Mouse (Mus musculus) lung, embryonic 15.5 days (tissue): ENCODE measurements at regions not wholly inside any gene's neighbourhood (a gene's known extent, or its start where the extent isn't known, plus 50 kb on each side); places are given as distances from the start of the nearest gene placed in this dataset.

Experiments used
- ATAC-seq: fragments of 200-750 bp; cut with Nextera tagmentation; 2 replicates; pipeline ENCODE4 v1.8.0; 2017; ENCODE audit warnings: moderate number of reproducible peaks, borderline replicate concordance; ENCODE audit not compliant: low FRiP score, low TSS enrichment; ENCODE audit errors: extremely low read depth
- H3K27ac ChIP-seq: fragments of 300-500 bp; sonication (generic); 2 replicates; pipeline ENCODE4 v1.5.1; 2015; ENCODE audit warnings: moderate library complexity, mild to moderate bottlenecking, inconsistent platforms
- H3K27me3 ChIP-seq: fragments of 300-500 bp; sonication (generic); 2 replicates; pipeline ENCODE4 v1.6.1; 2015; ENCODE audit warnings: inconsistent platforms
- H3K36me3 ChIP-seq: fragments of 300-500 bp; sonication (generic); 2 replicates; pipeline ENCODE4 v1.6.1; 2015; ENCODE audit warnings: inconsistent platforms
- H3K4me1 ChIP-seq: fragments of 300-500 bp; sonication (generic); 2 replicates; pipeline ENCODE4 v1.6.1; 2015; ENCODE audit warnings: inconsistent platforms
- H3K4me2 ChIP-seq: fragments of 300-500 bp; sonication (generic); 2 replicates; pipeline ENCODE4 v1.6.1; 2015; ENCODE audit warnings: inconsistent platforms, mild to moderate bottlenecking, moderate library complexity
- H3K4me3 ChIP-seq: fragments of 300-500 bp; sonication (generic); 2 replicates; pipeline ENCODE4 v1.5.1; 2015; ENCODE audit warnings: mild to moderate bottlenecking, inconsistent platforms
- H3K9ac ChIP-seq: fragments of 300-500 bp; sonication (generic); 2 replicates; pipeline ENCODE4 v1.6.1; 2015; ENCODE audit warnings: inconsistent platforms
- H3K9me3 ChIP-seq: fragments of 300-500 bp; sonication (generic); 2 replicates; pipeline ENCODE4 v1.6.1; 2016; ENCODE audit warnings: inconsistent platforms
- WGBS: fragments of 180-500 bp; shearing (Covaris S2); methylation state at CpG from one replicate; pipeline ENCODE4 v1.1.7; 2015; 5-methylcytosine and 5-hydroxymethylcytosine counted together

DNA sequence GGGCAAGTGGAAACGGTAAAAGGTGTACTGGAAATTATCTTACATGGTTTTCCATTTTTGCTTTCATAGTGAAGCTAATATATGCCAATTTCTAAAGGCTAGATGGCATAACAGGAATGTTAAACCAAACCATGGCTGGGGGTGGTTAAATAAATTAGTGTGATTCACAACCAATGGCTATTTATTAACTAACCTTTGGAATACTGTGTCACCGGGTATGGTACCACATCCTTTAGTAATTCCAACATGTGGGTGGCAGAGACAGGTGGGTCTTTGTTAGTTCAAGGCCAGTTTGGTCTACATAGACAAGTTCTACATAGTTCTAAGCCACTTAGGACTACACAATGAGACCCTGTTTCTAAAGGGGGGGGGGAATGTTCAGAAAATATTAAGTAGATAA is 179.8 kb upstream of the Plxnc1 start:
- Histone ChIP-seq H3K4me1 (peaks cover 4% of the 10 kb centered on the region; the same call in 1 of the 2 replicates), H3K27me3 (no peaks in the 10 kb centered on the region), H3K4me3 (no peak overlapping the region), H3K27ac (no peak overlapping the region), H3K9ac (no peak overlapping the region), H3K9me3 (no peaks in the 10 kb centered on the region), H3K36me3 (no peaks in the 10 kb centered on the region), H3K4me2 (no peak overlapping the region)
- WGBS = 83% methylated on average over 2 of the region's 2 CpGs
- ATAC-seq = no peak

DNA sequence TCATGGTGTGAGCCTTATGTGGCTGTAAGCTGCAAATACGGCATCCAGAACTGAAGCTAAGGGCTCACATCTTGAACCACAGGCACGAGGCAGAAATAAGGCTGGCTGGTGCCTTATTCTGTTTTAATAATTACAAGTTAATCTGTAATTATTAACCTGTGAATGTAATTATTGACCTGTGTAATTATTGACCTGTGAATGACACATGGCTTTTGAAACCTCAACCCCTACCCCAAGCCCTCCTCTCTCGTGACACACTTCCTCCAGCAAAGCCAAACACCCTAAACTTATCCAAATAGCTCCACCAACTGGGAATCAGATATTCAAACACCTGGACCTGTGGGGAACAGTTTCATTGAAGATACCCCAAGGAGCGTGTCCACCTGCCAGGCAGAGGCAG is 175.4 kb upstream of the Plxnc1 start:
- no peak for ATAC-seq
- H3K9ac ChIP-seq = no peak overlapping the region
- no peaks in the 10 kb centered on the region for H3K27me3 ChIP-seq
- 82% methylated on average over 4 of the region's 4 CpGs for WGBS
- peaks cover 36% of the 10 kb centered on the region for H3K4me1 ChIP-seq
- H3K4me2 ChIP-seq = no peak overlapping the region
- no peaks in the 10 kb centered on the region for H3K36me3 ChIP-seq
- H3K27ac ChIP-seq = no peak overlapping the region
- no peaks in the 10 kb centered on the region for H3K9me3 ChIP-seq
- no peak overlapping the region for H3K4me3 ChIP-seq

DNA sequence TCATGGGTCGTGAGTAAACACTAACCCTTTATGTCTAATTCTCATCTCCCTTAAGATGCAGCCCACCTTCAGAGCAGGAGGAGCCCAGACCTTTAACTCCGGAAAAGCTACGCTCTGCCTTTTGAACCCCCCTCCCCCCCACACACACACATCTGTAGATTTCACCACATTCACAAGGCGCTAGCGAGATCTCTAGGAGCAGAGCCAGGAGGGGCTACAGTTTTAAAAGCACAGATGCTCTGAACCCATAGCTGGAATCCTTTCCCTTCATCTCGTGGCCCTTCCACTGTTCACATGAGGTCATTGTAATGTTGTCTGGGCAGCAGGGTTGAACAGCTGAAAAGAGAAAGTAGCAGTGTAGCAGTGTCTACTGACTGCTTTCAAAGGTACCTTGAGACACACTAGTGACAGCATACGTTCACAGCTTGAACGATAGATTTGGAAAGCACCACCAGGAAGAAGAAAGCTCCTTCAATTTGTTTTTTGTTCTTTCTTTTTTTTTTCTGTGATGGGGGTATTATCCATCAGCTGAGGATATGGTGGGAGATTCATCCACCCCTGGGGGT is 174.2 kb upstream of the Plxnc1 start:
- no peak overlapping the region for H3K4me2 ChIP-seq

DNA sequence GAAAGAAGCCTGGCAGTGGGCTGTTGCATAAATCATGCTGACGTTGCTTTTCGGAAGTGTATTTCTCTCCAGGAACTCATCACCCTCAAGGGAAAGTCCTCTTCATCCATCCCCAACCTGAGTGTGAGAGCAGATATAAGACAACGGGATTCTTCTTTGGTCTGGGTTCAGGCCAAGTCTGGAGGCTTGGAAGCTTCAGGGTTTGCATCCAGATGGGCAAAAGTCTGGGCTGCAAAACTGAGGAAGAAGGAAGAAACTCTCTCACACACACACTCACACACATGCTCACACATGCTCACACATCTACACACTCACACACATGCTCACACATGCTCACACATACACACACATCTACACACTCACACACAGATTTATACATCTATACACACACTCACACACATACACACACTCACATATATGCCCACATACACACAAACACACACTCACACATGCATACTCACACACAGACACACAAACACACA is 173.1 kb upstream of the Plxnc1 start:
- H3K4me3 ChIP-seq = no peak overlapping the region
- H3K4me1 ChIP-seq = peaks cover 38% of the 10 kb centered on the region
- H3K27ac ChIP-seq = peak overlapping the region; percentile 77
- H3K9ac ChIP-seq = no peak overlapping the region
- ATAC-seq = no peak; the same call in 1 of the 2 replicates
- no peaks in the 10 kb centered on the region for H3K36me3 ChIP-seq
- no peak overlapping the region for H3K4me2 ChIP-seq
- no peaks in the 10 kb centered on the region for H3K27me3 ChIP-seq
- H3K9me3 ChIP-seq = no peaks in the 10 kb centered on the region
- 23% methylated on average over 3 of the region's 3 CpGs for WGBS

More for the DNA sequence above, 174.2 kb upstream of the Plxnc1 start:
- H3K9ac ChIP-seq = no peak overlapping the region
- no peak; the same call in 1 of the 2 replicates for ATAC-seq
- peak overlapping the region; percentile 77; the same call in 1 of the 2 replicates for H3K27ac ChIP-seq
- WGBS = 40% methylated on average over 8 of the region's 8 CpGs
- H3K27me3 ChIP-seq = no peaks in the 10 kb centered on the region
- H3K4me1 ChIP-seq = peaks cover 36% of the 10 kb centered on the region
- no peaks in the 10 kb centered on the region for H3K9me3 ChIP-seq
- no peak overlapping the region for H3K4me3 ChIP-seq
- no peaks in the 10 kb centered on the region for H3K36me3 ChIP-seq

DNA sequence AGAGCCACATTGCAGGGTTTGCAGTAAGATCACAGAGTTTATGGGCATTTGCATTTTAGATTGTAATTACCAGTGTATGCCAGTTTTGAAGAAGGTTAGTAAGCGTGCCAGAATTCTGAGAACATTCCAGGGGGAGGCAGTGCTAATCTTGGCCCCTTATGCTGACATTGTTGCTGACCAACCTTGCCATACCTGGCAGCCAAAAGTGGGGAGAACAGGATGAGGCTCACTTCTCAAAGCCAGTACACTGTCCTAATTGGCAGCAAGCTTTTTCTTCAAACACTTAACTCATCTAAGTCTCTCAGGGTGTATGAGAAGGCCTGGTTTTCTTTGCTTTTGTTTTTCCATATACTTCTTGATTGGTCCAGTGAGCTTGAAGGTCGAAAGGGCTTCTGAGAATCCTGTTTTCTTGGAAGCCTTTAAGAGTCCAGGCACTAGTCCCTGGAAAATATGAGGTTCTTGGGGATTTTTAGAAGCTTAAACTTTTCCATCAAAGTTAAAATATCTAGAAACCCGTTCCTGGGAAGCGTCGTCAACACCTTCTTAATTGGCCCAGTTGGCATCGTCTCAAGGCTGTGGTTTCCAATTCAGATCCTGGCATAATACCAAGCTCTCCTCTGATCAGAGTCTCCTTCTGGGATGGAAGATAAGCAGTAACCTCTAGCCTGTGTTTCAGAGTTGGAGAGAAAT is 172.6 kb upstream of the Plxnc1 start:
- Histone ChIP-seq H3K4me2 (no peak overlapping the region), H3K9me3 (no peaks in the 10 kb centered on the region), H3K27me3 (no peaks in the 10 kb centered on the region), H3K36me3 (no peaks in the 10 kb centered on the region), H3K4me3 (no peak overlapping the region), H3K27ac (peak overlapping the region; percentile 77), H3K9ac (no peak overlapping the region), H3K4me1 (peaks cover 44% of the 10 kb centered on the region)
- peak; percentile 88 for ATAC-seq
- WGBS = 25% methylated on average over 6 of the region's 6 CpGs

DNA sequence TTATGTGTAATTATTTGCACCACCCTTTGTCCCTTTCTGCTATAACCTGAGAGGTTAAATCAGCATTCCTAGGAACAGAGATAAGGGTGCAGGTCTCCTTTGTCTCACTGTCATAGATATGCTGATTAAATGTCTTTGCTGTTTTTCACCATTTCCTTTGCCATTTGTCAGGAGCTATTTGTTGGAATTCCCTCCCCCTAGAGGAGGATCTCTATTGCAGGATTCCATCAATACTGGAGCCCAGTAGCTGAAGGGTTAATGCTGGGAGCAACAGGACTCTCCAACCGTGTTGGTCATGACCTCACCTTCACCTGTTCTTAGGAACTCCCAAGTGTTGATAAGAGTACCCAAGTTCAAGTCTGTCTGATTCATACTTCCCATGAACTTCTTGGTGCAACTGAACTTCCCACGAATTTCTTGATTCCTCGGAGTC is 172.0 kb upstream of the Plxnc1 start:
- WGBS = 13% methylated on average over 3 of the region's 3 CpGs
- Histone ChIP-seq H3K9ac (no peak overlapping the region), H3K36me3 (no peaks in the 10 kb centered on the region), H3K4me2 (no peak overlapping the region), H3K27ac (peak overlapping the region; percentile 77), H3K4me3 (no peak overlapping the region), H3K27me3 (no peaks in the 10 kb centered on the region), H3K4me1 (peaks cover 46% of the 10 kb centered on the region), H3K9me3 (no peaks in the 10 kb centered on the region)
- ATAC-seq = no peak

DNA sequence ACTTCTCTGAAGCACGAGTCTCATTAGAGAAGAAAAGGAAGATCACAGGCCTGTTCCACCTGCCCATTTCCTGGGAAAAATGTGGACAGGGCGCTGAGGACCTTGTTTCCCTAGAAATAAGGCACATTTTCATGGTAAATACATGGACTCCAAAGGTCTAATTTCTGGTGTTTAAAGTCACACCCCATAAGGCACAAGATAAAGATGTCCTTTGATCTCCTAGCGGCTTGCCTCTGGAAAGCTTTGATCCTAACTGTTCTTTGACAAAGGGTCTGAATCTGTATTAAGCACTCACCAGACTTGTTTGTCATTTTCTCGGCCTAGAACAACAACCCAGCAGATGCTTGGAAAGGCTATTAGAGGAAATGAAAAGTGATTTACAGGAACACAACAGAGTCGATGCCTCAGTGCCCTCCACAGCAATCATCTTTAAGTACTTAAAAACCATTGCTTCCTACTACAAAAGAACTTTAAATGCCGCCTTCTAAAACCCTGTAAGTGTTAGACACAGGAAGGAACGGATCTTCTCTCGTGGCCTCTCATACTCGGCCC is 168.3 kb upstream of the Plxnc1 start:
- H3K9ac ChIP-seq = no peak overlapping the region
- no peak overlapping the region for H3K4me3 ChIP-seq
- H3K9me3 ChIP-seq = no peaks in the 10 kb centered on the region
- H3K4me2 ChIP-seq = no peak overlapping the region
- no peak for ATAC-seq
- no peaks in the 10 kb centered on the region for H3K27me3 ChIP-seq
- H3K4me1 ChIP-seq = peaks cover 27% of the 10 kb centered on the region
- no peak overlapping the region for H3K27ac ChIP-seq
- WGBS = 46% methylated on average over 9 of the region's 9 CpGs
- H3K36me3 ChIP-seq = no peaks in the 10 kb centered on the region

DNA sequence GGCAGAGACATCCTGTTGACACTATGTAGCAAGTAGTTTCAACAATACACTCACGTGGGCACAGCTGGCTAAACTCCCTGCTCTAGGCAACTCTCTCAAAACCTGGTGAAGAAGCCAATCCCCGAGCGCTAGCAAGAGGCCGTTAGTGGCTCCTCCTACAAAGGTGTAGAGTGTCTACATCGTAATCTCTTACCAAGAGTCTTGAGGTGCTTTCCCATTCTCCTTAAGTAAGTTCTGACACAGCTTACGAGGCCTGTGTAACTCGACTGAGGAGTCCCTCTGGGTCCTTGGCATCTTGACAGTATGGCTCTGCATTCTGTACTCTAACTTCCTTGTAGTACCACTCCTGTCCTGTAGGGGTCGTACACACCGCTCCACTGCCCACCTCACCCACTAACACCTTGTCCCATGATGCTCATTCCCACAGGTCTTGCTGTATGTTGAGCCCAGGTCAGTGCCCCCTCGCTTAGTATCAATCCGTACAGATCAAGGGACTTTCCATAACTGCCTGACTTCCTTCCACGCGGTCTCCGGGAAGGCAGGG is 167.7 kb upstream of the Plxnc1 start:
- H3K9me3 ChIP-seq = no peaks in the 10 kb centered on the region
- no peak overlapping the region for H3K27ac ChIP-seq
- no peak overlapping the region for H3K4me3 ChIP-seq
- H3K9ac ChIP-seq = no peak overlapping the region
- no peaks in the 10 kb centered on the region for H3K27me3 ChIP-seq
- H3K4me2 ChIP-seq = no peak overlapping the region
- 40% methylated on average over 14 of the region's 14 CpGs for WGBS
- no peaks in the 10 kb centered on the region for H3K36me3 ChIP-seq
- peak; percentile 16; the same call in 1 of the 2 replicates for ATAC-seq
- peaks cover 21% of the 10 kb centered on the region for H3K4me1 ChIP-seq

DNA sequence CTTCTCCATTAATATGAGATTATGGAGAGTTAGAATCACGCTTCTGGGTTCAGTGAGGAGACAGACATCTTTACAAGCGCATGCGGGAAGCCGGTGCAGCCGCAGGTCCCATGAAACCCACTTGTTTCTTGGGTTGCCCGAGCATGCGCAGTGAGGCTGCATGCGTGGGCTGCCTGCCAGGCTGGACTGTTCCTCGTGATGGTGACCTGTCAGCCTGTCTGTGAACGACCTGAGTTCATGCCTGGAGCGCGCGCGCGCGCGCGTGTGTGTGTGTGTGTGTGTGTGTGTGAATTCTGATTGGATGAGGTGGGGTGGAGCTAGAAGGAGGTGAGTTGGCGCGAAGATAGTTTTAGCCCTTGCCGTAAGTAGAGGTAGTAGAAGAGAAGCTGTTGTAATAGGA is 166.2 kb upstream of the Plxnc1 start:
- H3K27me3 ChIP-seq = no peaks in the 10 kb centered on the region
- no peak overlapping the region for H3K9ac ChIP-seq
- no peak for ATAC-seq
- no peaks in the 10 kb centered on the region for H3K36me3 ChIP-seq
- H3K4me3 ChIP-seq = no peak overlapping the region
- H3K4me2 ChIP-seq = no peak overlapping the region
- no peak overlapping the region for H3K27ac ChIP-seq
- 89% methylated on average over 21 of the region's 21 CpGs for WGBS
- H3K9me3 ChIP-seq = no peaks in the 10 kb centered on the region
- peaks cover 10% of the 10 kb centered on the region for H3K4me1 ChIP-seq

DNA sequence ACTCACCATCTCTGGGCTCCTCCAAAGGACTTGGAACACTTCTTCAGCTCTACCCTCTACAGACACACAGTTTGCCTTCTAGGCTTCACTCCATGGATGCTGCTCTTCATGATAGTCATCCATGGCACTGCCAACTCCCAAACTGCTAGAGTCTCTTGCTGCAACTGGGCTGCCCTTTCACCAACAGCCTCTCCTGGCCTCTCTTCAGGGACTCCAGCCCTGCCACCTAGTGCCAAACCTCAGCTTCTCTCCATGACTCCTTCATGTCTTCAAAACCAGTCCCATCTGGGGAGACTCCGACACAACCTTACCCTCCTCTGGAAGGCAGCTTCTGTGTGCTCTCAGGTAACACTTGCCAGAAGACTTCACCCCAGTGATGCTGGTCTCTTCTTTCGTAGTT is 164.9 kb upstream of the Plxnc1 start:
- Histone ChIP-seq H3K9ac (no peak overlapping the region), H3K27ac (no peak overlapping the region), H3K9me3 (no peaks in the 10 kb centered on the region), H3K4me3 (no peak overlapping the region), H3K4me1 (peaks cover 13% of the 10 kb centered on the region), H3K4me2 (no peak overlapping the region), H3K27me3 (no peaks in the 10 kb centered on the region), H3K36me3 (no peaks in the 10 kb centered on the region)
- ATAC-seq = no peak
- 92% methylated on average over 2 of the region's 2 CpGs for WGBS

DNA sequence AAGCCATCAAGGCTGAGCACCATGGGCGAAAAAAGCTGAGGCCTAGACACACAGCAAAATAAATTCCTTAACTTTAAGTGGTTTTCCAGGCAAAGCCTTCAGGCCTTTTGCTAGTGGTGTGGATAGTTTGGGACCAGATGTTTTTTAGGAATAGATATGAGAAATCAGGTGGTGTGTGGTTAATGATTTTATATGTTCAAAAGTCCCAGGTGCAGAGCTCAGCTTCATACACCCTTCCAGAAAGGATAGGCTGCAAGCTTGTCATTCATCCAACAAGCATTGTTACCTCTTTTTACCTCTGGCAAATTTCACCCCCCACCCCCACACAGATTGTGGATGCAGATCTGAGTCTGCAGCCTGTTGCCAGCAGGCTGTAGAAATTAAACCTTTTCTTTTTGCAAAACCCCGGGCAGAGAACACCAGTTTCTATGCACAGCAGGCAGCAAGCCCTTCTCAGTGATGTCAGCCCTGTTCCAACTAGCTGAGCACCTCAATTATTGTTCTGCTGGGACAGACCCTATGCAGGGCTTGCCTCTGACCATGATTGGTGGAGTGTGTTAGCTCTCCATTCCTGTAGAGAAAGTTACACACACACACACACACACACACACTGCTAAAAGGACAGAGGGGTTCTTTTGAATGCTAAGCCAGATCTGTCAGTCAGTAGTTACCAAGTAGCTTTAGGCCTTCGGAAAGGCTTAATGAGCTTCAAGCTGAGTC is 163.1 kb upstream of the Plxnc1 start:
- H3K27ac ChIP-seq = no peak overlapping the region
- peaks cover 13% of the 10 kb centered on the region for H3K4me1 ChIP-seq
- H3K9ac ChIP-seq = no peak overlapping the region
- no peaks in the 10 kb centered on the region for H3K36me3 ChIP-seq
- no peaks in the 10 kb centered on the region for H3K9me3 ChIP-seq
- ATAC-seq = no peak
- no peaks in the 10 kb centered on the region for H3K27me3 ChIP-seq
- 60% methylated on average over 3 of the region's 3 CpGs for WGBS
- H3K4me3 ChIP-seq = no peak overlapping the region
- no peak overlapping the region for H3K4me2 ChIP-seq
